Mouse (Mus musculus): ENCODE data around the gene Tarsl2.

Gene Tarsl2

DNA sequence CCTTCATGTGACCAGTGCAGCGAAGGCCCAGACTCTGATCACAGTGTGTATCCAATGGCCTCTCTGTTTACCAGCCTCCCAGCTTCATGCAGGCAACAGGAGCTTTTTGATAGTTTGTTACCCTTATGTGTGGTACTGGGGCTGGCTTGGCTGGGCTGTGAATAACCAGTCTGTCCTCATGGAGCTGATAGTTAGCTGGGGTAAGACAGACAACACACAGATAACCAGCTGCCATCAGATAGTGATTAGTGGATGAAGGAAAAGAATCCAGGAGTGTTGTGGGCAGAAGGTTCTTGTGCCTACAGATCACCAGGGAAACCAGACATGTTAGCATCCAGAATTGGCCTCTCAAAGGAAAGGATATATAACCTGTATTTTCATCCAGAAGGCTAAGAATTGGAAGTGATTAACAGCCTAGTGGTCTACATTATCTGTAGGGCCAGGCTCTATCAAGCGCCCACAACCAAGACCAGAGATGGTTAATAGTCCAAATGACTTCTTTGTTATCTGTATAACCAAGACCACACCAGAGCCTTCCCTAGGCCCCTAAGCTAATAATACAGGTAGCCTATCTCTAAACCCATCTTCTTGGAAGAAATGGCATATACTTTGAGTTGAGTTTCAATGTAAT is 12.9 kb downstream of the Tarsl2 start:
- no peak for DNase-seq (ENCODE audit: low spot score in 2 of 2)

DNA sequence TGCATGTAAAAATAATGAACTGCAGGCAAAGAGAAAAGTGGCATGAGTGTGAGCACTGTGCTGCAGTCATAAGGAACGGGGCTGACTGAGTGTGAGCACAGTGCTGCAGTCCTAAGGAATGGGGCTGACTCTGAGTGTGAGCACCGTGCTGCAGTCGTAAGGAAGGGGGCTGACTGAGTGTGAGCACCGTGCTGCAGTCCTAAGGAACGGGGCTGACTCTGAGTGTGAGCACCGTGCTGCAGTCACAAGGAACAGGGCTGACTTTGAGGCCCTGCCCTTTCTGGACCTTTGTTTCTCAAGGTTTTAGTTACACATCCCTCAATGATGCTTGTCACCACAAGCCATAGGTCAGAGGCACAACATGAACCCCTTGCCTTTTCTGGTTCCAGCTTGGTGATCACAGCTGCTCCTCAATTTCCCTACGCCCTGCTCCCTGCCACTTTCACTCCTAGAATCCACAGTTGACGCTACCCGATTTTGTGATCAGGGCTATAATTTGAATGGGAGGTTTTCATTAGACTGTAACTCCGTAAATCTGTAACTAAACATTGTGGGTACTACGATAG is 18.6 kb downstream of the Tarsl2 start:
- no peak for DNase-seq (ENCODE audit: low spot score in 2 of 2)

DNA sequence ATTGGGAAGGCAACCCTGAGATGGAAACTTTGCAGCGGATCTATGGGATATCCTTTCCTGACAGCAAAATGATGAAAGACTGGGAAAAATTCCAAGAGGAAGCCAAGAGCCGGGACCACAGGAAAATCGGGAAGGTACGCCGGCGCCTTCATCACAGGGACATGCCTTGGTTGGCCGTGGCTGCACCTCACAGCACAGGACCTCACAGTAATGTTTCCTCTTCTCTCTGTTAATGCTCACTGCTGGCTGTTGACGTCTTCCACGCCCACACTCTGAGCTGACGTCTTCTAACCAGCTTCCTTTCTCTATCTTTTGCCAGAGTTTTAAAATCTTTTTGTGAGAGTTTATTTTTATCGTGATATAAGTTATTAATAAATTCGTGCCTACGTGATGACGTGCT is 19.2 kb downstream of the Tarsl2 start:
- peak in 1 of 2 experiments; percentile 28 for DNase-seq (ENCODE audit: low spot score in 2 of 2)

DNA sequence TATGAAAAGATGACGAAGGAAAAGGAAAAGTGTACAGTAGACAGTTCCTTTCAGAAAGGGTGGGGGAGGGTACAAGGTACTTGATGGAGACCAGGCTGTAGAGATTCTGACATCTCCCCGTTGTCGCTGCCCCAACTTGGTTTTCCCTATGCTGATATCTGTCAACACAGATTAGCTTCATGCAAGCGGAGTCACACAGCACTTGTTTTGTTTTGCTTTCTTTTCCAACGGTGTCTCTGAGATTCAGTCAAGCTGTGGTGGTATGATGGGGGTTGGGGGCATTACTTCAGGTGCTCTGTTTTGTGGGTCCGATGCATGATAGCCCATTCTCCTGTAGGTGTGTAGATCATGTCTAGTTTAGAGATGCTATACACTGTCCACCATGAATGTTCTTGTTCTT is 22.8 kb downstream of the Tarsl2 start:
- DNase-seq (ENCODE audit: low spot score in 2 of 2): no peak

DNA sequence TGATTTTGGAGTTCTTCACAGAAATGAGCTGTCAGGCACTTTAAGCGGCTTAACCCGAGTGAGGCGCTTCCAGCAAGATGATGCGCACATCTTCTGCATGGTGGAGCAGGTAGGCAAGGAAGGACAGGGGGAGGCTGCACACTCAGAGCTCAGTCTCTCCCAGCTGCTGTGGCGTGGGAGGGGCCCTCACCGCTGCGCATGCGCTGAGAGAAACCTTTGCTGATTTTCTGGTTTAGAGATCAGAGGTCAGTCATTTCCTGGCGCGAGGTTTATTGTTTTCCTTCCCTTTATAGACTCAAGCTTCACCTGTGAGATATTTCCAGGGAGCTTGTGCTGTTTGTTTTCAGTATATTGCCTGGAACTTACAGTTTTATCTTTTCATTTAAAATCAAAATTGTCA is 33.4 kb downstream of the Tarsl2 start:
- no peak for DNase-seq (ENCODE audit: low spot score in 2 of 2)

DNA sequence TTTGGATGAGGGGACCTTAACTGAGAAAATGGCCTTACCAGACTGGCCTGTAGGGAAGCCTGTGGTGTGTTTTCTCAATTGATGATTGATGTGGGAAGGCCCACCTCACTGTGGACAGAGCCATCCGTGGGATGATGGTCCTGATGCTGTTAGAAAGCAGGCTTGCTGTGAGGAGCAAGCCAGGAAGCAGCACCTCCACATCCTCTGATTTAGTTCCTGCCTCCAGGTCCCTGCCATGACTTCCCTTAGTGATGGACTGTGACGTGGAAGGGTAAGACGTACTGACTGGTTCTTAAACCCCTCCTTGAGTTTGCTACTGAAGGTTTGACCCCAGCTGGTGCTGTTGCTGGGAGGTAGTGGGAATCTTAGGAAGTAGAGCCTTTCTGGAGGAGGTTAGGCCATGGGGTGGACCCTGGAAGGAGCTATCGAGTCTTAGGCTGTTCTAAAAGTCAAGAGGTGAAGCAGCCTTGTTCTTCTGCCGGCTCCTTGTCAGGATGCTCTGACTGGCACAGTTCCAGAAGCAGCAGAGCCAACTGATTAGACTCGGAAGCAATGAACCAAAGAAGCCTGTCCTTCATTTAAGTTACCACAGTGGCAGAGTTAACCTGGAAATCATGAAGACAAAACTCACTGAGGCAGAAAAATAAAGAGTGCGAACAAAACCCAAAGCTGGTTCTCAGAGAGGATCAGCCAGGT is 34.4 kb downstream of the Tarsl2 start:
- DNase-seq (ENCODE audit: low spot score in 2 of 2): no peak

DNA sequence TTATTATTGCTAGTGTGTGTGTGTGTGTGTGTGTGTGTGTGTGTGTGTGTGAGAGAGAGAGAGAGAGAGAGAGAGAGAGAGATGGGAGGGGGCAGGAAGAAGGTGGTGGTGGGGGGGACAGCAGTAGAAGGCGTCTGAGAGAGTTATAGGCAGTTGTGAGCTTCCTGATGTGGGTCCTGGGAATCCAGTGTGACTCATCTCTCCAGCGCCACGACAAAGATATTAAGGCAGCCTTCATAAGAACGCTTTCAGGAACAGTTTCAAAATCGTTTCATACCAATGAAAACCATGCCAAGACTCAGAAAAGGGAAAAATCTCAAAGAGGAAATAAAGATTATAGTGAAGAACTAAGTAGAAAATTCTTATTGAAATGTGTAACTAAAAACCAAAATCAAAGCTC is 36.5 kb downstream of the Tarsl2 start:
- no peak for DNase-seq (ENCODE audit: low spot score in 2 of 2)

DNA sequence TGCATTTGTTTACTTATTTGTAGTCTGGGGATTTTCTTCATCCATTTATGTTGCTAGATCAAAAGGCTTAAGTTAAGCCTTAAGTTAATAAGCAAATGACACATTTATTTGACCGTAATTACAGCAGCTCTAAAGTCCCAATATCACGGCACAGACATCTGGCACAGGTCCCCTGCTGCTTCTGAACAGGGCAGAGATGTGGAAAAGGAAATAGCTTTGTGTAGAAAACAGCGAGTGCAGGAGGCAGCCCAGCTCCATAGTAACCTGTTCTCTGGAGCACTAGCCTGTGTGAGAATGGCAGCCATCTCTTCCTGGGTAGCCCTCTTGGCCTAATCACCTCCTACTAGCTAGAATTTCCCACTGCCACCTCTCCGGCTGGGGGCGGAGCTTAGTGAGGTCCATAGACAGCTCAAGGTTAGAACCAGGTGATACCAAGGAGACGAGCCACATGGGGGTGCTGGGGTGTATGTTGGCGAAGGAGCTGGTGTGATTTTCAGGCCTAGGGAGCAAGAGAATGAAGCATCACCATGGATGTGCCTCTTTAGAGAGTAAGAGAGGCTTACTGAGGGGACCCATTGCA is 39.6 kb downstream of the Tarsl2 start:
- DNase-seq (ENCODE audit: low spot score in 2 of 2): no peak

DNA sequence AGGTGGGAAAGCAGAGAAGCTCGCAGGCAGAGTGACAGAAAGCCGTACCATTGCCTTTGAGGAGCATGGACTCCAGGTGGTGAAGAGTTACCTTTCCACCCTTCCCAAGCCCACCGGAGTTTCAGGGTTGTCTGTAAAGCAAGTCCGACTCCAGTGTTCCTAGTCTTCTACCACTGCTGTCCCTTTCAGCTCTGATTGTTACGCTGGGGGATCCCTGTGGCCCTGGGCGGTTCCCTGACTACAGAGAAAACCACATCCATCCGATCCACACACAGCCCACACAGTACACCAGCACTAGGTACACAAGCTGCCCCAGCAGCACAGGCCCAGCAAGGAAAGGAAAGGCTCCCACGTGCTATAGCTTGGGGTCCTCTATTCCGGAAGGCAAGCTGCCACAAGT is 42.0 kb downstream of the Tarsl2 start:
- DNase-seq (ENCODE audit: low spot score in 2 of 2): no peak

DNA sequence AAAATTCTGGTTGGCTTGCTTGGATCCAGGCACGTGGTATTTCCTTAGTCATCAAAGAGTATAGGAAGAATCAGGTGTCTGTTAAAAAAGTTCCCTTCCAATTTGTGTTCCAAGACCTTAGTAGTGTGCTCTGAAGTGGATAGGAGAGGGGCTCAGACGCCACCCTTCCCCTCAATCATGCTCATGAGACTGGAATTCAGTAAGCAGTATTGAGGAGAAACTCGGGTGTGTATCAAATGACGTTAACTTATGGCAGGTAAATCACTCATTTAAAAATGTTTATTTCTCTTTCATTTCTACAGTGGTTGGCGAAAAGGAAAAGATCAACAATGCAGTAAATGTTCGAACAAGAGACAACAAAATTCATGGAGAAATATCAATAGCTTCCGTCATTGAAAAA is 46.2 kb downstream of the Tarsl2 start, which contains the start of gene Tm2d3:
Tm2d3 (plus strand) TSS at position 301 of the 400 bp plus-strand sequence.
- DNase-seq (ENCODE audit: low spot score in 2 of 2): no peak

DNA sequence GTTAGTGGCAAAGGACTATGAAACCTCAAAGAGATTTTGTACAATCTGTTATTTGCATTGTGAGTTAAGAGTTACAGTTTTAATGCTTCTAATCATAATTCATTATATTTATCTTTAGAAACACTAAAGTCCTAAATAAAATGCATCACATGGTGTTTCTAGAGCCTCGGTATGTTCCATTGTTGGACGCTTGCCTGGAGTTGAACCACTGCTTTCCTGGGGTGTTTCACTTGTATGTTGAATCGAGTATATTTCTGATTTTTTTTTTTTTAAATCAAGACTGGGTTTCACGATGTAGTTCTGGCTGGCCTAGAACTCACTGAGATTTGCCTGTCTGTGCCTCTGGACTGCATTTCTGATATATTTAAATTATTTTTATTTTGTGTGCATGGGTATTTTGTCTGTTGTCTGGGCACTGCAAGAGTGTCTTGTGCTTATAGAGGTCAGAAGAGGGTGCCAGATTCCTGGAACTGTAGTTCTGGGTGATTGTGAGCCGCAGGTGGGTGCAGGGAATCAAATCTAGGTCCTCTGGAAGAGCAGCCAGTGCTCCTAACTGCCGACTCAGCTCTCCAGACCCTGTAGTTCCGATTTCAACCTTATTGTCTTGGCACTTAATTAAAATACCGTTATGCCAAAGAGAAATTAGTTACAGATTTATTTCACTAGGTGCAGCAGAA is 47.4 kb downstream of the Tarsl2 start:
- DNase-seq (ENCODE audit: low spot score in 2 of 2): no peak

DNA sequence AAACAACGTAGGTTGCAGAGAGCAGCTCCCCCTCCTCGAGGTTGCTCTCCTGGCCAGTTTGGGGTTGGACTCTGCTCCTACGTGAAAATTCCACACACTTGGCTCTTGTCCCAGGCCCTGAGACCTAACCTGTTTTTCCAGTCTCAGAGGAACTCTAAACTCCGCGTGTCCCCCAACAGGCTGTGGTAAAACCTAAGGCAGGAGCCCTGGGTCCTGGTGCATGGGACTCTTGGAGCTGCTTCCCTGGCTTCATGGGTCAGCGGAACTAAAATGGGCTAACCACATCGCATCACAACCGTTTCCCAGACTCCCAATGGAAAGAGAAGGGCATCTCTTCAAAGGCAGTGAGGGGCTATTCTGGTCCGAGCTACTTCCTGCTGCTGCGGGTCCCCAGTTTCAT is 48.2 kb downstream of the Tarsl2 start:
- DNase-seq (ENCODE audit: low spot score in 2 of 2): no peak

DNA sequence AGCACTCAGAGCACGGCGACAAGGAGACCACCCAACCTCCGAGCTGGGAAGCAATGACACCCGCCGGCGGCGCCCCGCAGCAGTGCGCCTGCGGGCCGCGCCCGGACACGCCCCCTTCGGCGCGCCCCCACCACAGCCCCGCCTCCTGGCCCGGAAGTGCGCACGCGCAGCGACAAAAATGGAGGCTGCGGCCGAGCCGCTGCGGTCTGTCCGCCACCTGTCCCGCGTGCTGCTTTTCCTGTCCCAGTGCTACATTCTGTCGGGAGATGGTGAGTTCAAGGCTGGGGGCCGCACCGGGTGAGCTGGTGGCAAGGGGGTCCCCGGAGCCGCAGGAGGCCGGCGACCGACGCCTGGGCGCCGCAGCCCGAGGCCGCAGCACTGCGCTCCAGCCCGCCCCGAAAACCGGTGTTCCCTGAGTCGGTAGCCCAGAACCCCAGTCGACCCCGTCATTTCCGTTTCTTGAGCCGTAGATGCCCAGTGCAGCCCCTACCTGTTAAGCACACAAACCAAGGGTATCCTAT is 48.7 kb downstream of the Tarsl2 start:
- DNase-seq (ENCODE audit: low spot score in 2 of 2): peak; percentile 52 to 83

DNA sequence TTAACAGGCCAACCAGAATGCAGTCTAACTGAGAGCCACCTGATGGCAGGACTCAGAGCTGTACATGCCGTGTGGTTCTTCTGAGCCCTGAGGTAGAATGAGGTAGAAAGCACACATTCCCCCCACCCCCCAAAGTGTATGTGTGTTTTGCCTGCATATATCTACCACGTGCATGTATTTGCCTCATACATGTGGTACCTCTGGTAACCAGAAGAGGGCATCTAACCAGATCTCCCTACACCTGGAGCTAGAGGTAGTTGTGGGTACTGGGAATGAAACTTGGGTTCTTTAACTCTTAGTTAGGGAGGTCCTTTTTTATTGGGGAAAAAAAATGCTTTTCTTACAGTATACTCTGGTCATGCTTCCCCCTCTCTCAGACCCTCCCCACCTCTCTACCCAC is 51.8 kb downstream of the Tarsl2 start:
- no peak for DNase-seq (ENCODE audit: low spot score in 2 of 2)

DNA sequence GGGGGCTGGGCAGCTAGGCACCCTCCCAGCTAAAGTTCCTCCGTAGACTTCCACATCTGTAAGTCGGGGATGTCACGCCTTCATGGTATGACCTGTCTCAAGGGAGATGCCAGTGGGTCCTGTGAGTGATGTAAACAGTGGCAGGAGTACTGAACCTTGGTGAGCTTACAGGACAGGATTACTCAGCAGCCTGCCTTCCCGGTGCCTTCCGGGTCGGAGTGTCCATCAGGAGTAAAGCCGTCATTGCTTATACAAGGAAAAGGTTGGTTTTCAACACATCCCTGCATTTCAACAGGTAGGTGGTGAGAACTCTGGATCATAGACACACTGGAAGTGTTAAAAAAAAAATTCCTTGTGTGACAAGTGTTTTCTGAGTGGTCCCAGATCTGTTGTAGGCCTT is 57.4 kb downstream of the Tarsl2 start:
- DNase-seq (ENCODE audit: low spot score in 2 of 2): no peak

DNA sequence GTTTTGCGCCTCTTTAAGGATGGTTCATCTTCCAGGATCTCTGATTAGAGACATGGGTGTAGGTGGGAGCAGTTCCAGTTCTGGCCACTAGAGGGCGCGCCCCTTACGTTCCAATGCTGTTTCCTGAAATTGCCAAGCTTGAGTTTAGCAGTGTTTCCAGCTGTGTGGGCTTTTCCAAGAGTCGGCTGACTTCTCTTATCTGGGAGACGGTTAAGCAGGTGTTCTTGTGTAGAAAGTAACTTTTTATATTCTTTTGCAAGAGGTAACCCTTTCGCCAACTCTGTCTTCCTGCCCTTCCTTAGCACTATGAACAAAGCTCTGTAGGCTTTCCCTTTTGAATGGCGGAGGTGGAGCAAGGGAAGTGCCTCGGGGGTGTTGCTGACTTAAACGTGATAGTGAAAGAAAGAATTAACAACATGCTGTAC is 60.1 kb downstream of the Tarsl2 start:
- DNase-seq (ENCODE audit: low spot score in 2 of 2): peak in 1 of 2 experiments; percentile 89

DNA sequence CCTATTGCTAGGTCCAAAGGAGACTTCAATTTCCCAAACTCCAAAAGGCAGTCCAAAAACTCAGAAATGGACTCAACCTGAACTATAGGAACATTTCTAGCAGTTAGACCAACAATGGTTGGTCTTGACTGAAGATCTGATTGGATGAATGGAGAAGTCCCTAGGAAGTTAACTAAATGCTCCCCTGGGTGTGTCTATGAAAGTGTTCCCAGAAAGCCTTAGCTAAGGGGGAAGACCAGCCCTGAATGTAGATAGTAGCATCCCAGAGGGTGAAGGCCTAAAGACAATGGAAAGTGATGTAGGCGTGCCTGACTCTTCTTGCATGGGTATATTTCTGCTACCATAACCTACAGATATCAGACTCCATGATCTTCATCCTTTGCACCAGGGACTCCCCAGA is 63.8 kb downstream of the Tarsl2 start:
- DNase-seq (ENCODE audit: low spot score in 2 of 2): no peak

DNA sequence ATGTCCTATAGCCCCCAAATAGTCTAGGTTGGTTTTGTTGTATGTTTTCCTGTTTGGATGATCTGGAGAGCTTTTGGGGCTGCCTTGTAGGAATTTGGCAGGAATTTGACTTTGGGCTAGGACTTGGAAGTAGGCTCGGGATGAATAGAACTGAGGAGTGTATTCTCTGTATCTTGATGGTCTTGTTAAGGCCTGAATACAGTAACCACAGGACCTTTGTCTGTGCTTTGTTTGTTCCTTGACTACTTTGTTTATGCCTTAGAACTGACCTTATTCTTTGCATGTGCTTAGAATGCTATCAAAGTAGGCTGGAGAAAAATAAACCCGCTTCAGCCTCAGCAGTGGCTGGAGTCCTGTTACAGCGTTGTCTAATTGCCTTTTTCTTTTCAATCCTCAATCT is 65.6 kb downstream of the Tarsl2 start:
- no peak for DNase-seq (ENCODE audit: low spot score in 2 of 2)

DNA sequence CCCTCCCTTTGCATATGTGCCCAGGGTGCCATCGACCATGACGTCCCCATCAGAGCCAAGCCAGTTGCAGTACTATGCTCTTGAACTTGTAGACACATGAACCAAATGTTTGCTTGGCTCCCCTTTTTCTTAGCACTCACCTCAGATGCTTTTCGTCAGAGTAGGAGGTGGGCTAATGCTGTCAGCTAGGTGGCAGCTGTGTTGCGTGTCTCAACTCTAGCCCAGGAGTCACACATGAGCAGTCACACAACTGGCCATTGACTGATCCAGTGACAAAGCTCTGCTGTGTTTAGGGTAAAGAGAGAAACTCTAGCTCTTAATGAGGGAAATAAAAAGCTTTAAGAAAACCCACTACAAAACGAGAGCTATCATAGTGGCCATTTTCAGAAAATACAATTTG is 69.1 kb downstream of the Tarsl2 start:
- no peak for DNase-seq (ENCODE audit: low spot score in 2 of 2)

DNA sequence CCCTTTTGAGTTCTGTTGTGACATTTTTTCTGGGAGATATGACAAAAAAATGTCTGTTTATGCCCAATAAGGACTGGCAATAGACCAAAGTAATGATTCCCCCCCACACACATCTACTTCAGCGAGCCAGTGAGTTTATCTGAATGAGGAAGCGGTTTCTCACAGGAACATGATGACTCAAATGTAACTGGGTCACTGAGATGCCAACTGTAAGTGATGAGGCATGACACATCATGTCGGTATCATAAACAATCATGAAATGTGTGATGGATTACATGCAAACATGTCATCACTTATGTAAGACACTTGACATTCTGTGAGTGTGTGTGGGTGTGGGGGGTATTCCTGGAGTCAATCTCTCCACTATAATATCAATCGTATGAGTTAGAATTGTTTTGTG is 69.6 kb downstream of the Tarsl2 start:
- no peak for DNase-seq (ENCODE audit: low spot score in 2 of 2)

DNA sequence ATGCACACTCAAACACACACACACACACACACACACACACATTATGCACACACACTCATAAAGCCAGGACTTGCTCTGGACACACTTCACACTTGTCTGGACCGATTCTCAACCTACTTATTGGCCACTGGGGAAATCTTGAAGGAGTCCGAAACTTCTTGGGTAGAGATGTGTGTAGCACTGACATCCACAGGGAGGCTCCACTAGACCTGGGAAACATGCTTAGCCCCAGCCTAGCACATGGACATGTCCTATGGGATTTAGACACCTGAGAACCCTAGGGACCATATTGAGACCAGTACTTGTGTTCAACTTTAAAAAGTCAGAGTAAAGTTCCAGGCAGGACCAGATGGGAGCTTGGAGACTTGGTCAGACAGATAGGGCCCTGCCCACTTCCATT is 89.3 kb downstream of the Tarsl2 start:
- DNase-seq (ENCODE audit: low spot score in 2 of 2): peak in 1 of 2 experiments; percentile 6

DNA sequence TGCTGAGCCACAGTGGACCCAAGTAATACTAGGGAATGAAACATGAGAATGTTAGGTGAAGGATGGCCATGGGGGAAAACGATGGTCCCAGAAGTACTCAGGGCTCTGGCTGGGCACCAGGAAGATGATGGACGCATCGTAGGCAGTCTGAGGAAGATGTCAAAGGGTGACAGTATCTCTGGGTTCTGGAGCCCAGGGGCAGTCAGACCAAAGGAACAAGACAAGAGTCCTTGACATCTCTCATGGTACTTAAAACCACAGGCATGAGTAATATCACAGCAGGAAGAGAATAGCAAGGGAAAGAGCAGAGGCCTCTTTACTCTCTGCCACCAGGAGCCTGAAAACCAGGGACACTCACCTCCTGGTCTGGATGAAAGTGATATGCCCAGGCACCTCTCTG is 90.6 kb downstream of the Tarsl2 start:
- DNase-seq (ENCODE audit: low spot score in 2 of 2): no peak
